Mouse (Mus musculus): ENCODE results near the gene Sema5b. TPM values are rescaled to one million over a fixed set of nuclear protein-coding genes. Genes with fewer than 3 reads are reported as not detected.
"Not testable (repeated sequence)": the region's sequence is repeated elsewhere in the genome, so short reads cannot be mapped to it uniquely, and the experiment has no call there.

Sema5b gene
- polyA plus RNA-seq, 2 experiments from 2014 or later = not detected

DNA sequence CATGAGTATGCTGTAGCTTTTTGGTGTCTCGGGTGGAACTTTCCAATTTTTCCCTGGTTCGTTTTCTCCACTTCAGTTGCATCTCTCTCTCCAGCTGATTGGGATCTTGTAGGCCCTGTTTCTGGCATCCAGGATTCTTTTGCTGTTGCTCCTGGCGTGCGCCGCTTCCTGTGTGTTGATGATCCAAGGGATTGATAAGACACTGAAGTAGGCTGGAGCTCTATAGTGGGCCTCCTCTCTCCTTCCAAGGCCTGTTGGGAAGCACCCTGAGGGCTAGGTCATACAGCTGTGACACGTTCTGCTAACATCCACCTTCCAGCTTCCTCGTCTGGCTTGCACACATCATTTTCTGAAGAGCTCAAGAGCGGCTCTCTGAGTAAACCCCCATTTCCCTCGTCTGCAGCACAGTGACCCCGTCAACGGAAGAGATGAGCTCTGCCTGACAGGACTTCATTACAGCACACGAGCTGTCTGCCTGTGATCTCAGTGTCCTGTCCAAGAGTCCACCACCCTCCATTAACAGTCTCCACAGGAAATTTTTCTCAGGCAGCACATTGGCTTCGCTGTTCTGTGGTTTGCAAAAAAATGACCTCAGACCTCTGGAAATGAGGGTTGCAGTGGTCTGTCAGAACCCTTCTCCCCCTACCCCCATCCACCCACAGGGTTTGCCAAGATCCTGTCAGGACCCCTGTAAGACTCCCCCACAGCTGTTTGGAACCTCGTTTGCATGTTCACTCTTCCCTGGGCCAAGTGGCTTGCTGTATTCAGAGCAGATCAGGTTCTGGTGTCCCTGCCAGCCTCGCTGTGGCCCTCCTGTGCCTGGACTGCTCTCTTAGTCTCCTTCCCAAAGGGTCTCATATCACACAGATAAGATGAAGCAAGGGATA, 14.9 kb downstream of the Sema5b start:
- ATAC-seq = no peak

DNA sequence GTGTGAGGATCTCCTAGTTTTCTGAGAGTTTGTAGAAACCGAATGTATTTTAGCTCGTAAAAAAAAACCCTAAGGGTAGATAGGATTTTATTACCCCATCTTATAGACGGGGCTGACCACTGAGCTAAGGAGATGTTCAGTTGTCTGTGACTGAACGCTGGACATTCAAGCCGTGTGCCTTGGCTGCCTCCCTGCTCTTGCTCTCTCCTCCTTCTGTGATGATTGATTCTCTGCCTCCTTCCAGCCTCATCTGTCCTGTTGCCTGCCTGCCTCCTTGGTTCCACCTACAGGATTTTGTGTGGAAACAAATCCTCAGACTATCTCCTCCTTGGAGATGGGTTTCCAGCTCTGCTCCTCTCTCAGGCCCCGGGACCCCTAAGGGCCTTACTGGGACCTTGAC, 16.1 kb downstream of the Sema5b start:
- ATAC-seq = no peak

DNA sequence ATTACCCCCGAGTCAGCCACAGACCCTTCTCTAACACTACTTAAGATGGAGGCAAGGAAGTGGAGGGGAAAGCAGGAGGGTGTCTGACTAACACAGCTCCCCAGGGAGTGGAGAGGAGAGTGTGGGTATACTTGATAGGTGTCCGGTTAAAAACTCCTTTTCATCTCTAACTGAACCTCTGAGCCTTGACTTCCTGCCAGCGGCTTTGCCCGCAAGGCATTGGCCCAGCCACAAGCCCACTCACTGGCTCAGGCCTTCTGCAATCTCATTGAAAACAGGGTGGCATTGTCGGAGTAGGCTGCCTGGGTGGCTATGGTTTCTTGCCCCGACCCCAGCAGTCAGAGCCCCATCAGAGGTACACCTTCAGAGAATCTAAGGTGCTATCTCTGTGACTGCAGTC, 20.6 kb downstream of the Sema5b start:
- ATAC-seq = no peak

DNA sequence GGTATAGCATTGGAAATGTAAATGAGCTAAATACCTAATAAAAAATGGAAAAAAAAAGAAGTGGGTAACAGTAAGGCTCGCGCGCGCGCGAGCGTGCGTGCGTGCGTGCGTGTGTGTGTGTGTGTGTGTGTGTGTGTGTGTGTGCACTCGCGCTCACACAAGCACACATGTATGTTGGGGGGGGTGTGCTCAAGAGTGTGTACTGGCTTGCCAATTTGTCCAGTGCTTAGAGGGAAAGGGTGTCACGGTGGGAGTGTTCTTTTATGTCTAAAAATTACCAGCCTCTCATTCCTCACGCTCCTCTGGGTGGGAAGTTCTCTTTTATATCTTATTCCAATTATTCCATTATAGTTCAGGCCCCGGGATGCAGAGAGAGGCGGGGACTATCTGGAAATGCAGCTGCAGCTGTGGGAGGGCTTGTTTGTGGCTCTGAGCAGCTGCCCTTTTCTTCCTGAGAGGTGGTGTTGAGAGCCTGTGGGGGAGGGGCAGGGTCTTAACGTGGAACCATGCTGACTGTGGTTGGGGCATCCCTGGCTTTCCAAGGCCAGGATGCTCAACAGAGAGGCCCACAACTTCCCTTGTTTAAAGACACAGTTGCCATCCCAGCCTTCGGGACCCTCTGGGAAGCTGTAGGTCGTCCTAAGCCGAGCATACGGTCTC, 23.4 kb downstream of the Sema5b start:
- no peak for ATAC-seq

- ATAC-seq = not testable (repeated sequence)
Measured at GRCm38 (mm10) chr16:35565601-35566000, 24.7 kb downstream of the Sema5b start.

- no peak for ATAC-seq
Measured at GRCm38 (mm10) chr16:35568225-35568880, 27.4 kb downstream of the Sema5b start.

DNA sequence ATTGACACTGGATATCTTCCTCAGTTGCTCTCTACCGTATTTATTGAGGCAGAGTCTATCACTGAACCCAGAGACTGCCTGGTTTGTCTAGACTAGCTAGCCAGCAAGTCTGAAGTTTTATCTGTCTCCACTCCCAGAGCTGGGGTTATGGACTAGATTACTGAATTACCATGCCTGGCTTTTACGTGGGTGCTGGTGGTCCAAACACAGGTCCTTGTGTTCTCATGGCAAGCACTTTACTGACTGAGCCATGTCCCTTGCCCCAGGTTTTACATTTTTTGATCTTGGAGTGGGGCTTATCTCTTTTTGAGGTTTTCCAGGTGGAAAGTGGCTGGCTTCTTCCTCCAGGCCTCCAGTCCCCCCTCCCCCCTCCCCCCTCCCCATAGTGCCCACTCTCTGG, 28.4 kb downstream of the Sema5b start:
- ATAC-seq = no peak

DNA sequence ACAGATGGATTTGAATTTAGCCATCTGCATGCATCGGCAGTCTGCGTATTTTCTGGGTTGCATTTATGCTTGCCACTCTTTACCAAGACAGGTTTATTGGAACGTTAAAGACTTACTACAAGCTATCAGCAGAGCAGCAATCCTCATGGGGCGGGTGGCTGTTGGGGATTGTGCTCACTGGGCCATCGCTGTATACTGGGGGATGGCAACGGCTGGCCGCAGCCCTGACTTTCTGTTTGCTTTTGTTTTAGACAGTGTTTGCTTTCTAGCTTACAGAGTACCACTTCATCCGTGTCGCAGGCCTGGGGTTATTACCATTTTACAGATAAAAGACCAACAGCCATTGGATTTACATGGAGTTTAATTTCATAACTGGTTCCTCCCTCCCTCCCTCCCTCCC, 28.8 kb downstream of the Sema5b start:
- ATAC-seq = no peak

GRCm38 (mm10) chr16:35570627-35571026, 29.7 kb downstream of the Sema5b start:
- no peak for ATAC-seq

DNA sequence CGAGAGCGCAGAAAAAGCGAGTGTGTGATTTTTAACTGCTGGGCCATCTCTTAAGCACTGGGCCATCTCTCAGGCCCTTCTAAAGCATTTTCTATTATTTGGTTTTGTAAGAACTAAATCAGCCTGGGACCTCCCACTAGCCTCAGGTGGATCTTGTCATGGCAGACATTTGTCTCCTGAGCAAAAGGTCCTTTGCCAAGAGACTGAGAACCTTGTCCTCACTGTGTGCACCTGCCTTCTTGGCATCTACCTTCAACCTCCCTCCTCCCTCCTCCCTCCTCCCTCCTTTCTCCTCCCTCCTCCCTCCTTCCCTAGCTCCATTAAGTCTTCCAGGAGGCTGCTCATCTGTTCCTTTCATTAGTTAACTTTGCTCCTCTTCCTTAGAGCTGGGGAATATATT, 32.6 kb downstream of the Sema5b start:
- ATAC-seq = no peak

DNA sequence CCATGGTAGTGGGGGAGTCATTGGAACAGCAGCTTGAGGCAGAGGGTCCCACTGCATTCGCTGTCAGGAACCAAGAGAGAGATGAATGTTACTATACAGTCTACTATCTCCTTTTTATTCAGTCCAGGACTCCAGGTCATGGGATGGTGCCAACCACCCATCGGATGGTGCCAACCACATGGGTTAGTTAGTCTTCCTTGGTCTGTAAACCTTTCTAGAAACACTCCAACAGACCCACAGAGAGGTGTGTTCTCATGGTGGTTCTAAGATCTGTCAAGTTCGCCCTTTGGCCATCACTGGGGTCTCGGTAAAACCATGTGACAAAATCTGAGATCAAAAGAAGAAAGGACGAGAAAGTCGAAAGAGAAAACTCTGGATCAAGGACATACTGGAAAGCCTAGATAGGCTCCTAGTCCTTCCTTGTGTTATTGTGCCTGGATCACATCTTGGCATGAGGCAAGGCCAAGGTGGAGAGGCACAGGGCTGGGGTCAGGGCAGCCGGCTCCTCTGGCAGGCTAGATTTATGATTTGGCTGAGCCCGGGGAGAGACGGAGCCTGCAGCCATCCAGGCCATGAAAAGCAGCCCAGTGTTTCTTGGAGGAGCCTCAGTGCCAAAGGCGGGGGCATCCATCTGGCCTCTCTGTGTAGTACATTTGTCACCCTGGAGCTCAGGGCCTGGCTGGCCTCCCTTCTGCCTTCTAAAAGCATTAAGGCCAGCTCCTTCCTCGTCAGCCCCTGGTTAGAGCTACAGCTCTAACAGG, 36.4 kb downstream of the Sema5b start:
- no peak for ATAC-seq

DNA sequence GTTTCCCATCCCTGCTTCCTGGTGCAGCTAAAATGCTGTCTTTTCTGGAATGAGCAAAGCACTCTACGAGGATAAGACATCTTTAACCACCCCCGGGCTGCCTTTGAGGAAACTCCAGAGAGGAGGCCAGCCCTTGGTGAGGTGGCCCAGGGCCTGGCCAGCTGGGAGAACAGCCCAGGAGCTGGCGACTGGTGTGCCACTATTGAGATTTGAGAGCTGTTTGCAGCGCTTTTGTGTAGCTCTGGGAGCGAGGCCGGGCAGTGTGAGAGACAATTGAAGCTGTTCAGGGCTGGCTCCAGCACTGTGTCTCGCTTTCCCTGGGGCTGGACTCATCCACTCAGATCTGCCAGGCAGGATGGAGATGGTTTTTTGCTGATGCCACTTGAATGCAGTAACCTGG, 40.4 kb downstream of the Sema5b start:
- no peak for ATAC-seq

DNA sequence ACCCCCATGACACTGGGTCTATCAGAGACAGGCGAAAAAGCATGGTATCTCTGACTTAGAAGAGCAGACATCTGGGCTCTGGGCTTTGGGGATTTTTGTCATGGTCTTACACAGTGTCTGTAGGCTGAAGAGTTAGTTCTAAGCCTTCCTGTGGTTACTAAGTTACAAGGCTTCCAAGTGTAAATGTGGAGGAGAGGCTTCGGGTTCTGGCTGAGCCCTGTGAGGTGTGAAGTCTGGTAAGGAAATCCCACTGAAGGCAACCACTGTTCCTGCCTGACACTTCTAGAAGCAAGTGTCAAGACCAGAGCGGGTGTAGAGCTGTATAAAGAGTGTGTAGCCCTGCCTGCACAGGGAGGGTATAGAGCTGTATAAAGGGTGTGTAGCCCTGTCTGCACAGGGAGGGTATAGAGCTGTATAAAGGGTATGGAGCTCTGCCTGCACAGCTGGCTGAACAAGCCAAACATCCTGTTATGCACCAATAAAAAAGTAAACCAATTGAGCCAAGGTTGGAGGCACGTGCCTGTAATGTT, 42.7 kb downstream of the Sema5b start:
- ATAC-seq = no peak

GRCm38 (mm10) chr16:35585126-35585694, 44.3 kb downstream of the Sema5b start:
- no peak for ATAC-seq

- no peak for ATAC-seq
Measured at GRCm38 (mm10) chr16:35587046-35587779, 46.3 kb downstream of the Sema5b start.

DNA sequence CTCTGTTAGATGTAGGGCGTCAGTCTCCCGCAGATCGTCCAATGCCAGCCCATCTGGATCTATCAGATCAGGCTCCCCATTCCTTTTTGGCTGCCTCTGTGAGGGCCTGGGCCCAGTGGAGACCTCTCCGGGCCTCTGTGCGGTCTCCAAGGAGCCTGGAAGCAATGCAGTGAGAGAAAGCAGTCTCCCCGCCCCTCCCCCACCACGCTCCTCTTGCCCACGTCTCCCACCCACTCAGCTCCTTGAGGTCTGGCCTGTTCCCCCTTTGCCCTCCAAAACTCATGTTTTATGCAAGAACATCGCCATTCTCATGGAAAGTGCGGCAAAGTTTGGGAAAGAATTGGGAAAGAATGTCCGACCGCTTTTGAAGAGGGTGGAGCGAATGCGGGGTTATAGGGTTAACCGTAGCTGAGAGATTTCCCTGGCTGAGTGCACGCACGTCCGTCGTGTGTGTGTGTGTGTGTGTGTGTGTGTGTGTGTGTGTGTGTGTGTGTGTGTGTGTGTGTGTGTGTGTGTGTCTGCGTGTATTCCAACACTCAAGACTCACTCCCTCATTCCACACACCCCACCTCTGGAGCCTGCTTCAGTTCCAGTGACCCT, 47.0 kb downstream of the Sema5b start:
- ATAC-seq = no peak

GRCm38 (mm10) chr16:35588731-35589151, 47.8 kb downstream of the Sema5b start:
- no peak for ATAC-seq

DNA sequence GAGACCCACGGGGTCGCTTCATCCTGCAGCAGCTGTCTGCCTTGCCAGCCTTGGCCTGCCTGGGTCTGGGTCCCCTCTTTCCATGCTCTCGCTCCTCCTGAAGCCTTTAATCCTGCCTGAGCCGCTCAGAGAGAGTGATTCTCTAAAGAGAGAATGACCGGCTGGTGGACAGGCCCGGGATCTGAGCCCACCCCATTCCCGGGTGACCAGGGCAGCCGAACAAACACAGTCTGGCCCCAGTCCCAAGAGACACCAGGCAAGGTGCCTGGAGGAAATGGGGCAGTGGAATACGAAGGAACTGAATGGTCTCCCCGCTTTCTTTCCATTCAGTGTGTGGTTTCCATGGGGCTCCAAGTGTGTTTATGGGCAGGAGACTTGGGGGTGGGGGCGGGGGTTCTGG, 50.8 kb downstream of the Sema5b start:
- ATAC-seq = no peak

DNA sequence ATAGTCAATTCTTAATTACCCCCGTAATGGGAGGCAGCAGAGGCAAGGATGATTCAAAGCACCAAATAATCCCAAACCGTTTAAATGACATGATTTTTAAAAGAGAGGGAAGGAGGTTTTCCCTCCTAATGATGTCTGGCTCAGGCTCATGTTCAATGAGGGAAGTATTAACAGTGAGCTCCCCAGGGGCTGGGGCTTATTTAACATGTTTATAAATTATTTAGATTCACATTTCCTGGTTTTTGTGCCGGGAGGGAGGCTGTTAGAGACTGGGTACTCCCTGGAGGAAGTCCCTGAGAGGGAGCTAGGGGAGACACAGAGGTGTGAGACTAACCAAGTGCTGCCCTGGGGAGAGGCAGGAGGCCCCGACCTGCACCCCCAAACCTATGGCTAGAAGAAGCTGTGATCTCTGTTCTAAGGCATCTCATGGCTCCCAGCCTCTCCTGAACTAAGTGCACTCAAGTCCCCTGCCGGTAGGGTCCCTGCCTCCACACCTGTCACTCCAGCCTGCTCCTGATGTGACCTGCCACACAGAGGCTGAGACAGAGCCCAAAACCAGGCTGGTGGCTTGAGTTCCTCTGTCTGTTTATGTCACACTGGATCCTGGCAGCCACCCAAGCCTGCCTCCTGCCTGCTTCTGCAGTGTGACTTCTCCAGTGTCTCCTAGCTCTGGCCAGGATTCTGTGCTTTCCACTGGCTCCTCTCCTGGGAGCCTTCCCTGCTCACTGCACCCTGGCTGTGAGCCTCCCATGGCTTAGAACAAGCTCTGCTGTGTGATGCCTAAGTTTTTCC, 51.5 kb downstream of the Sema5b start:
- no peak for ATAC-seq

GRCm38 (mm10) chr16:35593474-35593873, 52.5 kb downstream of the Sema5b start:
- no peak for ATAC-seq
